Mouse (Mus musculus) gastrocnemius, adult 8-10 months (tissue): ENCODE data around the gene Pou3f1. TPM values are rescaled to one million over a fixed set of nuclear protein-coding genes. Genes with fewer than 3 reads are reported as not detected.
"Not testable (repeated sequence)": the region's sequence is repeated elsewhere in the genome, so short reads cannot be mapped to it uniquely, and the experiment has no call there.

ENCODE experiments used
- DNase-seq, 2 experiments: peaks; one replicate each; pipeline ENCODE4 v3.0.0; 2022; ENCODE audit warnings: low spot score in 2 of 2
- total RNA-seq, 4 experiments: library from RNA; stranded (reverse); gene quantifications; 2 replicates each; pipeline ENCODE4 v1.2.4; 2022

The Pou3f1 gene
- total RNA-seq, 4 experiments from 2014 or later, result 0.19 to 0.34 (median 0.28) TPM

DNA sequence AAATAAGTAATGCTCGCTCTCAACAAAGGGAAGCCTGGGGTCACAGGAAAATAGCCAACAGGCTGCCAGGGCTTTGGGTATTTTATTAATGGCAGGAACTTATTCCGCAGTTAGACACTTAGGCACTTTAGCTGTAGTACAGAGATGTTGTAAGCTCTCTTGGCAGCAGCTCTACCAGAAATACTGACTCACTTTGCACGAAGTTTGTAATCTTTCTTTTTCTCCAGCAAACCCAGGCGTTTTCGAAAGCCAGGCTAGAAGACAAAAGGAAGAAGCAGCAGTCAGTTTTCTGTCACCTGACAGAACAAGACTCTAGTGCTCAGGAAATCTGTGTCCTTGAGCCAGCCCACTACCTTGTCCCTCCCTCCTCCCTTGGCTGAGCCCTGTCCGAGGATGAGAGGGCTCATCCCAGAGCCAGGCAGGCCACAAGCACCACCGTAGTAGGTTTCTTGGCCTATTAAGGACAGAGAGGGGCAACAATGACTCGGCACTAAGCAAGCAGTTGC lies 29.3 kb downstream of the Pou3f1 start:
- peak; percentile 28 to 53 for DNase-seq

DNA sequence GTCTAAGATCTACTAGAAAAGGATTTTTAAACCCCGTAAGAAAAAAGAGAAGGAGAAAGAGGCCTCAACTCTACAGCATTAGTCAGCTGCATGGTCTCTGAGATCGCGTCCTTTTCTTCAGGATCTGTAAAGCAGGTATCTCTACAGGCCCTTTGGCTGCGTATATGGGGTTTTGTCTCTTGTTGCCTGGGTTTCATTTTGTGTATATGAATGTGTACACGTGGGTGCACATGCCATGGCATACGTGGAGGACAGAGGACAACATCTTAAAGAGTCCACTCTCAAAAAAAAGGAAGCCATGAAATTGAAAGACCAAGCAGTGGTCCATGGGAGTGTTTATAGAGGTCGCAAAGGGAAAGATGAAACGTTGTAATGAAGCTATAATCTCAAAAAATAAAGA lies 34.8 kb downstream of the Pou3f1 start:
- DNase-seq, result no peak

DNA sequence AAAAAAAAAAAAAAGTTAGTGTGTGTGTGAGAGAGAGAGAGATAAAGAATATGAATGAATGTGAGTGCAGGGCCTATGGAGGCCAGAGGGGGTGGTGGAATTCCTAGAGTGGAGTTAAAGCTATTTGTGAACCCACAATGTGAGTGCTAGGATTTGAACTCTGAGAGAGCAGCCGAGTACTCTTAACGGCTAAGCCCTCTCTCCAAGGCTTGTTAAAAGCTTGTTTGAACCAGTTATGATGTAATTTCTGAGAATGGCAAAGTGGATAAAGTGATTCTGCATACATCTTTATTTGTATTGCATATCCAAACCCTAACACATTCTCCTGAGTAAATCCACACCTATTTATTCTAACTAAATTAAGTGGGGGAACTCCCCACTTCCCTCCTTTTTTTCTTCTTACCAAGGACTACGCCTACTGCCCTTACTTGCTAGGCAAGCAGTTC lies 35.8 kb downstream of the Pou3f1 start:
- DNase-seq, result no peak

DNA sequence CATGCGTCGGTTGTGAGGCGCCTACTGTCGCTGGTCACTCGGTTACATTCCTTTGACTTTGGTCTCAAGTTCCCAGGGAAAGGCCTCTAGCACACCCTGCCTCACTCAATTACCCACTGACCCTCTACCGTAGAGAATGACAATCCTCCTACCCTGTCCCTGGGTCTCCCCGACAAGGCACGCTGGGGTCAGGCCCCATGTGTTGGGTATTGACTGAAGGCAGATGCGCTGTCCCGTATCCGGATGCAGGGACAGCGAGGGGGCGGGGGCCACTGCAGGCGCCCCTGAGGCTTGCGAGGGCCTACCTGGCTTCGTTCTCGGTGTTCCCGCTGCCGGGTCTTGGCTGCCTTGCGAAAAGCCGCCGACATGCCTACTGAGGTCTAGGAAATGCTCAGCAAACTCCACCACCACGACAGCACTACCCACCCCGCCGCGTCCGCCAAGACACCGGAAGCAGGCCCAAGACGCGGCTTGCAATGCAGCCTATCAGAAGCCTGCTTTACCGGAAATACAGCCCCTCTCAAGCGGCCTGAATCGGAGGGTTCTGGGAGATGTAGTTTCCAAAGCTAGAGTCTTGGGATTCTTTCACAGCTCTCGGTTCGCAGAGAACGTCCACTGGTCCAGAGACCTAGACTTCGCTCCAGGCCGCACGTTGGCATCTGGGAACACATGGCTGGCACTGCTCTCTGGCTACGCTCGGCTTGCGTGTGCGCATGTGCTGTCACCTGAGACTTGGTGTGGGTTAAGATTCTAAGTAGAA lies 36.7 kb downstream of the Pou3f1 start, which contains the start of gene Utp11:
Gene Utp11, minus strand, starts transcription at position 466 of the 760 bp plus-strand sequence.
- peak; percentile 74 to 82 for DNase-seq

DNA sequence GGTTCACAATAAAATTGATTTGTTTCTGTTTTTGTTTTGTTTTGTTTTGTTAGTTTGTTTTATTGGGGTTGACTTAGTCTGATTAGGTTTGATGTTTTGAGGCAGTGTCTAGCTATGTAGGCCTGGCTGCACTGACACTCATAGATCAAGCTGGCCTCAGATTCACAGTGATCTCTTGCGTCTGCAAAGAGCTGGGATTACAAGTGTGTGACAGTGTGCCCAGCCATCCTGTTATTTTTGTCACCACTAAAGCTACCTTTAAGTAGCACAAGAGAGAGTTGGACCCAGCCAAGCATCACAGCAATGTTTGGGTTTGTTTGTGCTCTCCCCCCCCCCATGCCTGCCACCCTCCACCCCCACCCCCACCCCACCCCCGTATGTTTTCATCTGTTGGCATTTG lies 38.0 kb downstream of the Pou3f1 start:
- DNase-seq, result peak in 1 of 2 experiments; percentile 35

DNA sequence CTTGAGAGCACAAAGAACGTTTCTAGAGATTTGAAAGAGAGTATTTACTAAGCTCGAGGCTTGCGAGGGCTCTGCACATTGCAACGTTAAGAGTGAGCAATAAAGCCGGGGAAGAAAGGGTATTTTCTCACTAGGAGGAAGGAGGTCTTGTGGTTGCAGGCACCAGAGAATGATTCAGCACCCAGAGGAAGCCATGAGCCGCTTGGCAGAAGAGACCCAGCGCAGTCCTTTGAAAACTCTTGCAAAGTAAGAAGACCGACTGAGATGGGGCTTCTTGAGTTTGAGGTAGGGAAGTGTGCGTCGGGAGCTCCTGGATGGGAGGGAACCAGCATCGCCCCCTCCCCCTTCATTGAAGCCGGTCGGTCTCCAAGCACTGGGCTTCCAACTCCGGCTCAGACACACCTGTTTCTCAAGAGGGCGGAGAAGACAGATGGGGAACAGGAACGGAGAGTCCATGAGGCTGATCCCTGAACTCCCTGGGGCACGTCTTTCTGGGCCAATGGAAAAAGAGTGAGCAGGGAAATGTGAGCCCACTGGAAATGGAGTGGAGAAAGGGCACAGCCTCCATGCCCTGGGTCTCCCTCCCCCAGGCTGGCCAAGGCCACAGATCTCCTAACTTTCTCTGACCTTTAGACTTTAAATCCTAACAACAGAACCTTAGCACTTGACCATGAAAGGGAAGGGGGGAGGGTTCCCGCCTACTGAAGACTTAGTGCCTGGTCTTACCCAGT lies 39.3 kb downstream of the Pou3f1 start:
- peak; percentile 58 to 59 for DNase-seq

DNA sequence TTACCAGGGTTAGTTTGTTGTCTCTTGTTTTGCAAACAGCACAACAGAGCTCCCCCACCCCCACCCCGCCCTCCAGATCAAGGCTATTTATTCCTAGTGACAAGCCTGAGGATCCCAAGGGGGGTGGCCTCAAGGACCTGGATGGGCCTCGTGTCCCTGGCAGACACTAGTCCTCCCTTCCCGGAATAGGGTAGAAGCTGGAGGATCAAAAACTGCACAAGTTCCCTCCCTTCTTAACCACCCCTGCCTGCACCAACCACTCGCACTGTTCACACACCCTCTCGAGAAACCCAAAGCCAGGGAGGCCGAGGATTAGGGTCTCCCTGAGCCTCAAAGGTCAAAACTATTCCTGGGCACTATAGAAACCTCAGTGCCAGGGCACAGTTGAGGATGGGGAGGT lies 43.2 kb downstream of the Pou3f1 start:
- peak; percentile 59 to 73 for DNase-seq

DNA sequence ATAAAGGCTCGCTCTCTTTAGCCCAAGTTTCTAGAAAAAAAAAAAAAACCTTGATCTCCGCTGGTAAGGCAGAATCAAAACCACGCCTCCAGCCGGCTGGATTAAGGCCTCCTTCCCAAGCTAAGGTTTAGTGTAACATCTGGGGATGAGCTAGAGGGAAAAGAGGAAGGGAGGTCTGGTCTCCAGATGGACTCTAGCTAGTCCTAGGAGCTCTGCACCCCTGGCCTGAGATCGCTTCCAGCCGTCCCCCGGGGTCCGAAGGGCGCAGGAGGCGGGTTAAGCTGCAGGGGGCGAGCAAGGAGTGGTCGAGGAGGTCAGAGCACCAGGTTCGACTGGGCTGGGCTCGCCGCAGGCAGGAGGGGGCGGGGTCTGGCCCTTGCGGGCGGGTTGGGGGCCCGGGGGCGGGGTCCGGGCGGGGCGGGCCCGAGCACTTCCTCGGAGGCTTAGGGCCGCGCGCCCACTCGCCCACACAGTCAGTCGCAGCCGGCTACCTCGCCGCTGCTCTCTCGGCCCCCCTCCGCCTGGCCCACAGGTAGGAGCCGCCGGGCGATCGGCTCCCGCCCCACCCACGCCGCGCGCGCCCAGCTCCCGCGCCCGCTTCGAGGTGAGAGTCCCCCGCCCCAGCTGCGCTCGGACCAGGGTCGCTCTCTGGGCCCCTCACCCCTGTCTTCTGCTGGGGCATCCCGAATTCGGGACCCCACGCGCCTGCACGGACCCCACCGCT lies 43.8 kb downstream of the Pou3f1 start, which contains the start of gene Fhl3:
Gene Fhl3, plus strand, starts transcription at position 454 of the 724 bp plus-strand sequence.
- peak; percentile 71 to 77 for DNase-seq

DNA sequence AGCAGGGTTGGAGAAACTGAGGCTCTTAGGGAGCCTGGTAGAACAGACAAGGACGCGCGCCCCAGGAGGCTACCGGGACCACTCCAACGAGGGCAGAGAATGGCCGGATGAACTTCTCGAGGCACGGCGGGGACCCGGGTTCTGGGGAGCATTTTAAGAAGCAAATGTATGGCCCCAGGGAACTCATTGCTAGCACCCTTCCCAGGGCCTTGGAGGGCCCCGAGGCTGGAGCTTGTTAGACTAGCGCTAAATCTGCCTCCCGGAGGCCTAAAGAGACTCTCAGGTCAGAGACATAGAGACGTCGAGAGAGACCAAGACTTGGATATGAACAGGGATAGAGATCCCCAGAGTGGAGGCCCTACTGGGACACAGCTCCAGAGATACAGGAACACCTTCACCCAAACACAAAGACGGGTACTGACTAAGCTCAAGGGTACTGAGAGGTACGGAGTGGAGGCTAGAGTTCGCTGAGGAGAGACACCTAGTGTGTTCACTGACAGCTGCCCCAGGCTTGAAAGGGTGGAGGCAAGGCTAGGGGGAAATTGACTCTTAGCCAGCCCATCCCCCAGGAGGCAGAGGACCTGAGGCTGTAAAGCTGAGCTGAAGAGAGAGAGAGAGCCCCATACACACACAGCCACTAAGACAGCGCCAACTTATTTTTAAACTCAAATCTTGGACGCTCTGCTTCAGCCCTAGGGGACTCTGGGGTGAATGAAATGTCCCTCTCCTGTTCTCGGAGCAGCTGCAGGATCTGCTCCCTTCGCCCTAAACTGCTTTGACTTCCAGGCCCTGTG lies 44.6 kb downstream of the Pou3f1 start:
- peak; percentile 74 to 75 for DNase-seq

DNA sequence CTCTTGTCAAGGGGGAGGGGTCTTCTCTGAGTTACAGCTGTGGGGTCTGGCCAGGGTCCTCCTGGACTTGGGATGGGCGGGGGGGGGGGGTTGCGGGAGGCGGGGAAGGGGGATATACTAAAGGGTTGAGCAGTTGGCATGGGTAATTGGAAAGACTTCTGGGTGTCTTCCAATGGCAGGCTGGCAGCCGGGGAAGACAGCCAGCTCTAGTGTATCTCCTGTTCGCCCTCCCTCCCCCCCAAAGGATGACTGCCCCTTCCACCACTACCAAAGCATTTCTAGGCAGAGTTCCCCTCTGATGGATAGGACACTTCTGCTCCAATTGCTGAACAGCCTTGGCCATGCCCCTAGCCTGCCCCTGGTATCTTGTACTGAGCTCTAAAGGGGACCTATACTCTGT lies 45.3 kb downstream of the Pou3f1 start:
- peak; percentile 49 to 56 for DNase-seq

DNA sequence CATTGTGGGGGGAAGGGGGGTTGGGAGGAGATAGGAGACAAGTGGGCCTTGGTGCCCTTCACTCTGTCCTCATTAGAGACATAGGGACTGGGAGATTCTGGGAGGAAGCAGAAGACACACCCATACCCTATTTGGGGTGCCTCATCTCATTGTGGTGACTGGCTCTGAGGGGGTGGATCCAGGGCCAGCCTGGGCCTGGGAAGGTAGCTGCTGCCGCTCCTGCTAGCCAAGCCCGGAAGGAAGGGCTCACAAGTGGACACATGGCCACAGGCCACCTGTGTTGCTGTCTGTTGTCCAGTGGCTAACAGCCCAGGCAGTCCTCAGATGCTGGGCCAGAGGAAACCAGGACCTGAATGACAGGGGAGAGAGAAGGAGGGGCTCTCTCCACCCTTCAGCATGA lies 46.8 kb downstream of the Pou3f1 start:
- DNase-seq, result peak; percentile 46 to 68

DNA sequence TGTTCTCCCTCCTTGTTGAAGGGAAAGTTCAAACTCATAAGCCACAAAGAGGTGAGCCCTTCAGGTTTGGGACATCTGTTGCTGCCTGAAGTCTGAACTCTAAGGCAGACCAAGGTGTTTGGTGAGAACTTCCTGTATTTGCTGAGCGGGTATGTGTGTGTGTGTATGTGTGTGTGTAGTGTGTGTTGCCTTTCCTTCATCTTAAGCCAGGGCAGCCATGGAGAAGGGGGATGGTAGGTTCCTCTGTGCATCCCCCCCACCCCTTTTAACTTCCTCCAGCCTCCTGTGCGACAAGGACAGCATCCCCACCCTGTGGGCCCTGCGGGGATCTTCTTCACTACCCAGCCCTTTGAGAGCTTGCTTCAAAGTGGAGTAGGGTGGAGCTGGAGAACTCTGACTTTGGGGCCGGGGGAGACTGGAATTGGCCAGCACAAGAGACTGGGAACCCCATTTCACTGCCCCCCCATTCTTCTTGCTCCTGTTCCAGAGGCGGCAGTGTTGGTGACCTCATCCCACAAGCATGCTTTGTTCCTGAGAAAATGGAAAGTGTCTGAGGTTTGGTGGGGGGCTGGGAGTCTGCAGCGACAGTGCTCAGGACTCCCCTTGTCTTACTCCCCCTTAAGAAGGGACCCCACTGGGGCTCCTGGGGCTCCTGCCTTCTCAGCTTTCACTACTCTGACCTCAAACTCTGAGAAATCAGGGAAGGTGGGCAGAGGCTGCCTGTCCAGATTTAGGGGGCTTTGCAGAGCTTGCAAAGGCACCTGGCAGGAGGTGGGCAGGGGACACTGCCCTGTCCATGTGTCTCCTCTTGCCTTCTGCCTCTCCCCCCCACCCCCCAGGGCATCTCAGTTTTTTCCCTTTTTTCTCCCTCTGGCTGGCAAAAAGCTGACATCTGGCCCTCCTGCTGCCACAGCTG lies 47.5 kb downstream of the Pou3f1 start:
- no peak for DNase-seq

DNA sequence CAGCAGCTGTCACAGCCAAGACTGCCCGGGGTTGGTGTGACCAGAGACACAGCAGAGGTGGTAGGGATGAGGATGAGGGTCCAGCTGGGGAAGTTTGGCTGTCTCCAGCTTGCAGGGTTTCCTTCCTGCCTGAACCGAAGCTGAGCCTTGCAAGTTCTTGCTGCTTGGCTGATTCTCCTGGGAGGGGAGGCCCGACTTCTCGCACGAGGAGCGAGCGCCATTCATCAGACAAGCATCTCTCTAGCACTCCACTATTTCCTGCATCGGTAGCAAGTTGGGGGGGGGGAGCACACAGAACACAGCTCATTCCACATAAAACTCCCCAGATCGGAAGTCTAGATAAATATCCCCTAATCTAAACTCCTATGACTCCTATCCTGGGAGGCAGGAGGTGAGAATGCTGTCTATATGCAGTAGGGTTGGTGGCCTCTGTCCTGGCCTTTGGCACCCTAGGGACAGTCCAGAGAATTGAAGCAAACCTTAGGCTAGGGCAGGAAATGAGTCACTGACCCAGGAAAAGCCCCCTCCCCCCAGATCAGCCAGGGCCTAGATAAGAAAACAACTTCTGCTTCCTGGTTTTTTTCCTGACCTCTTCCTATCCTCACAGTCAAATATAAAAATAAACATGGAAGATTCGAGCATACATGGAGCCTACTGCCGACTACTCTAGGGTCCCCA lies 48.3 kb downstream of the Pou3f1 start:
- DNase-seq, result no peak

DNA sequence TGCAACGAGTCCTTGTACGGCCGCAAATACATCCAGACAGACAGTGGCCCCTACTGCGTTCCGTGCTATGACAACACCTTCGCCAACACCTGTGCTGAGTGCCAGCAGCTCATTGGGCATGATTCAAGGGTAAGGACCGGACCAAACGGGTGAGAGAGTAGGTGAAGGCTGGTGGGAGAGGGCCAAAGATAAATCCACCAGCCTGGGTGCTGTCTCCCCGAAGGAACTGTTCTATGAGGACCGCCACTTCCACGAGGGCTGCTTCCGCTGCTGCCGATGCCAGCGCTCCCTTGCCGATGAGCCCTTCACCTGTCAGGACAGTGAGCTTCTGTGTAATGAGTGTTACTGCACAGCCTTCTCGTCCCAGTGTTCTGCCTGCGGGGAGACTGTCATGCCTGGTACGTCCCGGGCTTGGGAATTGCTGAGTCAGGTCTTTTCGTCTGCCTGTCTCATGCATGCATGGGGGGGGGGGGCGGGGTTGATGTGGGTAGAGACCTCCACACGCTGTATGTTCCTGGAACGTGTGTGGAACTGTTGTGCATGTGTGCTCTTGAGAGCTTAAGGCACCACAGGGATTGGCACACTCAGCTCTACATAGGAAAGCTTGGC lies 49.2 kb downstream of the Pou3f1 start:
- no peak for DNase-seq

DNA sequence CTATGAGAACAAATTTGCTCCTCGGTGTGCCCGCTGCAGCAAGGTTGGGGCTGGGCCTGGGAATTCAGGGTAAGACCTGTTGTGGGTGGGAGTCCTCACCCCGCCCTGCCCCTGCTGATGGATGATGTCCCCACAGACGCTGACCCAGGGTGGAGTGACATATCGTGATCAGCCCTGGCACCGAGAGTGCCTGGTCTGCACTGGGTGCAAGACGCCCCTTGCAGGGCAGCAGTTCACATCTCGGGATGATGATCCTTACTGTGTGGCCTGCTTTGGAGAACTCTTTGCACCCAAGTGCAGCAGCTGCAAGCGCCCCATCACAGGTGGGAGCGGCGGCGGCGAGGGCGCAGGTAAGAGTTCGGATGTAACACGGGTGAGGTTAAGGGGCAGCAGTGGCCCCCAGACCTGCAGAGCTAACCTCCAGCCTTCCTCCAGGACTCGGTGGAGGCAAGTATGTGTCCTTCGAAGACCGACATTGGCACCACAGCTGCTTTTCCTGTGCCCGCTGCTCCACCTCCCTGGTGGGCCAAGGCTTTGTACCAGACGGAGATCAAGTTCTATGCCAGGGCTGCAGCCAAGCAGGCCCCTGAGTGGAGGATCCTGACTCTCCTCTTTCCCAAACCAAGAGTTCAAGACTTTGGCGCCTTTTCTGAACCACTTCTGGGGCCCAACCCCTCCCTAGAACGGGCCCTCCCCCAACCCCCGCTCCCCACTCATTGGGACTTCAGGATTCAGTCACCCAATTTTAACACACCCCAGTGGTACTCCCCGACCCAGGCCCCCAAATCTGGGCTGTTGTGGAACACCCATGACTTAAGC lies 51.0 kb downstream of the Pou3f1 start:
- not testable (repeated sequence) for DNase-seq

DNA sequence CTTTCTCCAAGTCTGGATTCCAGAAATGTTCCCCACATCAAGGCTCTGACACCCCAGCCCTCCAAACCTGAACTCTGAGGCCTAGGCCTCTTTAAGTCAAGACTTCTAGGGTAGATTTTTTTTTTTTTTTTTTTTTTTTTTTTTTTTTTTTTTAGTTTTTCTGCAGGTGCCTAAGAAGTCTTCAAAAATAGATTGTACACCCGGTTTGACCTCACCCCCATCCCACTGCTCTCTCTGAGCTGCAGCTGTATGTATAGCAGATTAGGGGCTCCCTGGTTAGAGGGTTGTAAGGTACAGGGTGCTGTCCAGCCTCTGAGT lies 51.6 kb downstream of the Pou3f1 start:
- DNase-seq, result not testable (repeated sequence)

DNA sequence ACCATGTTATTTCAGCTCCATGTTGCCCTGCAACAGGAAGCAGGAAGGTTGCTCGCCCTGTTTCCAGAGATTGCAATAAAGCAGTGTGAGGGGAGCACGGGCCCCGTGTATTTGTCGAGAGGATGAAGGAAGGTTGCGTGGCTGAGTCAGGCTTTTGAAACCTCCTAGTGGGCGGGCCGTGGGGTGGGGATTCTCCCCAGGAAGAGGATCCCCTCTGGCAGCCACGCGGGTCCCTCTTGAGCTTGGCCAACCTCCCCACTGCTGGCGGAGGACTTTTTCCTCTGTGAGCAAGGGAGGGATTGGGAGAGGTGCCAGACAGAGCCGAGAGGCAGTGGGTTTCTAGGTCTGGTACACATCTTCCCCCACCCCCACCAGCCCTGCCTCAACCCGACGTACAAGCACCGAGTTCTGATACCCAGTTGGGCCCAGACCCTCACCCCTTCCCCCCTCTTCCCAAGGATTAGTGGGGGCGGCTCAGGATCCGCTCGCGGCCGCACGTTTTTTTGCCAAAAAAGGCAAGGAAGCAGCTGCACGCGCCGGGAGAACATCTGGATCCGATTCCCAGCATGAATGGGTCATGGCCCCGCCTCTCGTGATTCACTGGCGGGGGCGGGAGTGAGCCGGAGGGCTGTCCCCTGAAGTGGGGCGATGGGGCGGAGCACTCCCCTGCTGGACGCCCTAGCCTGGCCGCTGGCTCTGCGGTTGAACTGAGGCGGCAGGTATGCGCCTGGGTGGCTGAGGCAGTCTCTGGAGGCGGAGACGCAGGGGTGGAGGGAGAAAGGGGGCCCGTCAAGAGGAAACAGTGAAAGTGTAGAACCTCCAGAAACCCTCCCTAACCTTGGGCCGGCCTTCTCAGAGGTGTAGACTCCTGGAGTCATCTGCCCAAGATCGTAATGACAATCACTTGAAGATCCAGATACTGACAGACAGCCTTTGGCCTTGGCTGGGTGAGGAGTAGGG lies 52.2 kb downstream of the Pou3f1 start:
- DNase-seq, result peak; percentile 87 to 89
